Mouse (Mus musculus) embryonic facial prominence, embryonic 10.5 days (tissue): ENCODE measurements around the gene Olfr1156. TPM values are rescaled to one million over a fixed set of nuclear protein-coding genes. Genes with fewer than 3 reads are reported as not detected.

Experiments used
- DNase-seq: peaks from one replicate; pipeline ENCODE4 v3.0.0-alpha.2; 2017; ENCODE audit warnings: low spot score
- H3K27ac ChIP-seq: fragments of 300-500 bp; sonication (generic); replicated peaks from 2 replicates; pipeline ENCODE4 v1.5.1; 2016; ENCODE audit warnings: mild to moderate bottlenecking
- H3K27me3 ChIP-seq: fragments of 300-500 bp; sonication (generic); replicated peaks from 2 replicates; pipeline ENCODE4 v1.6.1; 2016; ENCODE audit warnings: low read depth, mild to moderate bottlenecking; ENCODE audit not compliant: poor library complexity, severe bottlenecking
- H3K36me3 ChIP-seq: fragments of 300-500 bp; sonication (generic); replicated peaks from 2 replicates; pipeline ENCODE4 v1.6.1; 2016; ENCODE audit warnings: mild to moderate bottlenecking, moderate library complexity
- H3K4me1 ChIP-seq: fragments of 300-500 bp; sonication (generic); 2 replicates; pipeline ENCODE4 v1.6.1; 2016
- H3K4me3 ChIP-seq: fragments of 300-500 bp; sonication (generic); 2 replicates; pipeline ENCODE4 v1.5.1; 2016; ENCODE audit warnings: mild to moderate bottlenecking, moderate library complexity
- H3K9me3 ChIP-seq: fragments of 300-500 bp; sonication (generic); 2 replicates; pipeline ENCODE4 v1.6.1; 2016; ENCODE audit warnings: mild to moderate bottlenecking
- WGBS: fragments of 180-500 bp; shearing (Covaris S2); methylation state at CpG from one replicate; pipeline ENCODE4 v1.1.7; 2016; 5-methylcytosine and 5-hydroxymethylcytosine counted together
- polyA plus RNA-seq: library from polyadenylated mRNA; unstranded; fragments of >200 nt; fragmentation: Nextera tagmentation; extraction: Ambion mirVana; gene quantifications from 2 replicates; pipeline ENCODE4 v1.2.1, GENCODE M21; 2016

The Olfr1156 gene
- polyA plus RNA-seq, result not detected in 2 replicates

GRCm38 (mm10) chr2:87953000-87953399 is at the start of gene Olfr1156:
TSS of gene Olfr1156 (minus strand) at chr2:87953100.
- no peak within 1 kb of the TSS for H3K4me3 ChIP-seq
- H3K27ac ChIP-seq, result no peak within 1 kb of the TSS
- H3K9me3 ChIP-seq, result no peaks in the 10 kb centered on the region
- H3K27me3 ChIP-seq, result no peaks in the 10 kb centered on the region
- no peak for DNase-seq
- no peaks in the 10 kb centered on the region for H3K4me1 ChIP-seq
- H3K36me3 ChIP-seq, result no peaks in the 10 kb centered on the region

GRCm38 (mm10) chr2:87989813-87990212 is 36.9 kb upstream of the Olfr1156 start, which contains the start of gene Olfr1158:
TSS of gene Olfr1158 (plus strand) at chr2:87990113.
- Histone ChIP-seq H3K36me3 (no peaks in the 10 kb centered on the region), H3K4me3 (no peak within 1 kb of the TSS), H3K4me1 (no peaks in the 10 kb centered on the region), H3K27me3 (no peaks in the 10 kb centered on the region), H3K9me3 (no peaks in the 10 kb centered on the region), H3K27ac (no peak within 1 kb of the TSS)
- no peak for DNase-seq

GRCm38 (mm10) chr2:87974563-87974962 is 21.7 kb upstream of the Olfr1156 start, which contains the start of gene Olfr74:
TSS of gene Olfr74 (minus strand) at chr2:87974663.
- no peak for DNase-seq
- Histone ChIP-seq H3K4me3 (no peak within 1 kb of the TSS), H3K36me3 (no peaks in the 10 kb centered on the region), H3K27me3 (no peaks in the 10 kb centered on the region), H3K9me3 (no peaks in the 10 kb centered on the region), H3K27ac (no peak within 1 kb of the TSS), H3K4me1 (no peaks in the 10 kb centered on the region)
- 80% methylated on average over 3 of the region's 3 CpGs for WGBS

- no peaks in the 10 kb centered on the region for H3K4me1 ChIP-seq
- DNase-seq, result no peak
- WGBS, result 92% methylated on average over 4 of the region's 4 CpGs
- H3K27ac ChIP-seq, result no peak within 1 kb of the TSS
- H3K36me3 ChIP-seq, result no peaks in the 10 kb centered on the region
- no peak within 1 kb of the TSS for H3K4me3 ChIP-seq
- no peaks in the 10 kb centered on the region for H3K9me3 ChIP-seq
- H3K27me3 ChIP-seq, result no peaks in the 10 kb centered on the region
These were observed 15.3 kb upstream of the Olfr1156 start, which contains the start of gene Olfr1157 for GRCm38 (mm10) chr2:87968199-87968598. TSS of gene Olfr1157 (minus strand) at chr2:87968299.

- Histone ChIP-seq H3K27me3 (no peaks in the 10 kb centered on the region), H3K27ac (no peak within 1 kb of the TSS), H3K4me3 (no peak within 1 kb of the TSS), H3K36me3 (no peaks in the 10 kb centered on the region), H3K4me1 (no peaks in the 10 kb centered on the region), H3K9me3 (no peaks in the 10 kb centered on the region)
- 93% methylated on average over 1 of the region's 1 CpGs for WGBS
- DNase-seq, result no peak
These were observed 7.9 kb downstream of the Olfr1156 start, which contains the start of gene Olfr1155 for GRCm38 (mm10) chr2:87945037-87945436. TSS of gene Olfr1155 (minus strand) at chr2:87945137.

GRCm38 (mm10) chr2:87905066-87905465 is 47.8 kb downstream of the Olfr1156 start, which contains the start of gene Olfr1154:
TSS of gene Olfr1154 (minus strand) at chr2:87905166.
- Histone ChIP-seq H3K4me1 (no peaks in the 10 kb centered on the region), H3K4me3 (no peak within 1 kb of the TSS), H3K27me3 (no peaks in the 10 kb centered on the region), H3K36me3 (no peaks in the 10 kb centered on the region), H3K27ac (no peak within 1 kb of the TSS), H3K9me3 (no peaks in the 10 kb centered on the region)
- no peak for DNase-seq
- 94% methylated on average over 1 of the region's 1 CpGs for WGBS

Other genes with a start within 250 kb of the Olfr1156 start
- not detected in 2 replicates for gene Olfr1137, start 239.9 kb downstream of the Olfr1156 start, polyA plus RNA-seq
- gene Olfr1138, start 213.1 kb downstream of the Olfr1156 start, polyA plus RNA-seq, result not detected in 2 replicates
- not detected in 2 replicates for gene Olfr1140, start 209.3 kb downstream of the Olfr1156 start, polyA plus RNA-seq
- not detected in 2 replicates for gene Olfr1141, start 199.1 kb downstream of the Olfr1156 start, polyA plus RNA-seq
- not detected in 2 replicates for gene Olfr152, start 173.6 kb downstream of the Olfr1156 start, polyA plus RNA-seq
- gene Olfr1143, start 152.5 kb downstream of the Olfr1156 start, polyA plus RNA-seq, result not detected in 2 replicates
- not detected in 2 replicates for gene Olfr1145, start 143.3 kb downstream of the Olfr1156 start, polyA plus RNA-seq
- gene Olfr1148, start 122.6 kb downstream of the Olfr1156 start, polyA plus RNA-seq, result not detected in 2 replicates
- not detected in 2 replicates for gene Olfr1150-ps1, start 109.1 kb downstream of the Olfr1156 start, polyA plus RNA-seq
- gene Olfr1151, start 97.2 kb downstream of the Olfr1156 start, polyA plus RNA-seq, result not detected in 2 replicates
- gene Olfr1152, start 86.6 kb downstream of the Olfr1156 start, polyA plus RNA-seq, result not detected in 2 replicates
- not detected in 2 replicates for gene Olfr1153, start 58.1 kb downstream of the Olfr1156 start, polyA plus RNA-seq
- not detected in 2 replicates for gene Olfr1154, start 47.9 kb downstream of the Olfr1156 start, polyA plus RNA-seq
- gene Olfr1155, start 8.0 kb downstream of the Olfr1156 start, polyA plus RNA-seq, result not detected in 2 replicates
- not detected in 2 replicates for gene Olfr1157, start 15.2 kb upstream of the Olfr1156 start, polyA plus RNA-seq
- gene Olfr74, start 21.6 kb upstream of the Olfr1156 start, polyA plus RNA-seq, result not detected in 2 replicates
- gene Olfr1158, start 37.0 kb upstream of the Olfr1156 start, polyA plus RNA-seq, result not detected in 2 replicates
- gene Olfr1160, start 55.2 kb upstream of the Olfr1156 start, polyA plus RNA-seq, result not detected in 2 replicates
- not detected in 2 replicates for gene Olfr1161, start 69.7 kb upstream of the Olfr1156 start, polyA plus RNA-seq
- gene Olfr73, start 84.6 kb upstream of the Olfr1156 start, polyA plus RNA-seq, result 0.05 TPM in 1 of 2 replicates, not detected in the other
- gene Olfr1162, start 98.0 kb upstream of the Olfr1156 start, polyA plus RNA-seq, result not detected in 2 replicates
- not detected in 2 replicates for gene Olfr1163, start 118.7 kb upstream of the Olfr1156 start, polyA plus RNA-seq
- not detected in 2 replicates for gene Olfr1164, start 140.9 kb upstream of the Olfr1156 start, polyA plus RNA-seq
- not detected in 2 replicates for gene Olfr1166, start 175.2 kb upstream of the Olfr1156 start, polyA plus RNA-seq
- gene Olfr1167, start 202.1 kb upstream of the Olfr1156 start, polyA plus RNA-seq, result not detected in 2 replicates
- gene Olfr1168, start 228.8 kb upstream of the Olfr1156 start, polyA plus RNA-seq, result not detected in 2 replicates